Mouse (Mus musculus) olfactory bulb, adult 2 months (tissue): ENCODE results near the gene 9130213A22Rik.

Source experiments
- CTCF ChIP-seq: fragments of 200-500 bp; IDR thresholded peaks from 2 replicates; pipeline ENCODE4 v1.5.1; 2012; ENCODE audit warnings: low read depth, mild to moderate bottlenecking, low read length, moderate library complexity; ENCODE audit not compliant: insufficient read depth
- POLR2A ChIP-seq: fragments of 200-500 bp; IDR thresholded peaks from 2 replicates; pipeline ENCODE4 v1.6.1; 2012; ENCODE audit warnings: mild to moderate bottlenecking, low read depth, low read length, moderate library complexity; ENCODE audit not compliant: insufficient read depth

- TF ChIP-seq POLR2A (no peak), CTCF (no peak)
These were observed 17.9 kb downstream of the 9130213A22Rik start for GRCm38 (mm10) chr11:69104487-69104886.
